Mouse (Mus musculus) macrophage (primary cell): ENCODE measurements around the gene Ndufc2. TPM values are rescaled to one million over a fixed set of nuclear protein-coding genes. Genes with fewer than 3 reads are reported as not detected.
A peak's percentile ranks its signal among the peaks of the same experiment; 100 is the strongest.

ENCODE experiments used
- H3K27ac ChIP-seq: fragments of 350-480 bp; formaldehyde crosslinking; 2 replicates; pipeline ENCODE4 v1.9.0; 2021
- H3K36me3 ChIP-seq: fragments of 350-480 bp; formaldehyde crosslinking; 2 replicates; pipeline ENCODE4 v1.9.0; 2021; ENCODE audit errors: inconsistent target
- H3K4me3 ChIP-seq: fragments of 350-480 bp; formaldehyde crosslinking; 2 replicates; pipeline ENCODE4 v1.9.0; 2021; ENCODE audit errors: inconsistent target
- H3K79me2 ChIP-seq: fragments of 350-480 bp; formaldehyde crosslinking; 2 replicates; pipeline ENCODE4 v1.9.0; 2021; ENCODE audit errors: inconsistent target
- WGBS: methylation state at CpG from one replicate; pipeline ENCODE4 v1.1.7; 2026; ENCODE audit warnings: inconsistent platforms; ENCODE audit not compliant: missing documents; 5-methylcytosine and 5-hydroxymethylcytosine counted together
- polyA plus RNA-seq: library from polyadenylated mRNA; stranded (reverse); fragments of 250-400 nt; gene quantifications from 3 replicates; pipeline ENCODE4 v1.2.4, GENCODE M21; 2018; ENCODE audit warnings: inconsistent platforms
- total RNA-seq, 78 experiments: library from RNA; depleted of rRNA; stranded (reverse); fragments of 250-400 nt; gene quantifications; 1 replicate in 9 of 78; 2 replicates in 24 of 78; 3 replicates in 43 of 78; 4 replicates in 2 of 78; pipeline ENCODE4 v1.2.4; 2018; ENCODE audit warnings: inconsistent platforms in 56 of 78

Gene Ndufc2
- total RNA-seq (2018; cell fraction: chromatin; rRNA removed), result 10 to 100 TPM in 9 of 26 experiments, 1 to 10 TPM in 14, not detected in 3; 1.7 to 33.9 (median 7.5) TPM
- total RNA-seq (2018; cell fraction: cytosol; rRNA removed), result 100 to 1,000 TPM; 162 to 267 (median 209) TPM
- 100 to 1,000 TPM in 1 of 26 experiments, 10 to 100 TPM in 25; 17.4 to 134 (median 49.4) TPM for total RNA-seq (2018; cell fraction: nucleus; rRNA removed)
- polyA plus RNA-seq, result 165 to 251 TPM (median 199 TPM) in 3 replicates

GRCm38 (mm10) chr7:97399960-97400715 lies at the start of gene Ndufc2:
Gene Ndufc2 (plus strand): TSS chr7:97400003.
- H3K36me3 ChIP-seq, result no peaks in the 10 kb centered on the region

GRCm38 (mm10) chr7:97350891-97351290 lies 48.9 kb upstream of the Ndufc2 start:
- WGBS, result 94% methylated on average over 5 of the region's 5 CpGs
- Histone ChIP-seq H3K27ac (no peak overlapping the region), H3K4me3 (no peak overlapping the region), H3K36me3 (peaks cover 25% of the 10 kb centered on the region), H3K79me2 (no peaks in the 10 kb centered on the region)

More at GRCm38 (mm10) chr7:97399960-97400715, at the start of gene Ndufc2:
- Histone ChIP-seq H3K79me2 (peaks cover 55% of the 10 kb centered on the region), H3K27ac (peak within 1 kb of the TSS; percentile 57), H3K4me3 (peak within 1 kb of the TSS; percentile 74)
- whole genome bisulfite sequencing, result under 1% methylated on average over 52 of the region's 54 CpGs

- H3K4me3 ChIP-seq, result no peak overlapping the region
- WGBS, result 95% methylated on average over 11 of the region's 11 CpGs
- H3K79me2 ChIP-seq, result no peaks in the 10 kb centered on the region
- H3K36me3 ChIP-seq, result peaks cover 25% of the 10 kb centered on the region
- no peak overlapping the region for H3K27ac ChIP-seq
These were observed 47.9 kb upstream of the Ndufc2 start for GRCm38 (mm10) chr7:97351792-97352513.

GRCm38 (mm10) chr7:97353356-97353755 lies 46.4 kb upstream of the Ndufc2 start:
- no peak overlapping the region for H3K4me3 ChIP-seq
- no peaks in the 10 kb centered on the region for H3K79me2 ChIP-seq
- WGBS, result 95% methylated on average over 6 of the region's 6 CpGs
- H3K27ac ChIP-seq, result no peak overlapping the region
- peaks cover 13% of the 10 kb centered on the region for H3K36me3 ChIP-seq

- H3K27ac ChIP-seq, result peak overlapping the region; percentile 97
- H3K79me2 ChIP-seq, result no peaks in the 10 kb centered on the region
- 48% methylated on average over 13 of the region's 13 CpGs for WGBS
- H3K4me3 ChIP-seq, result no peak overlapping the region
- H3K36me3 ChIP-seq, result no peaks in the 10 kb centered on the region
These were observed 44.5 kb upstream of the Ndufc2 start for GRCm38 (mm10) chr7:97355068-97355841.

- no peaks in the 10 kb centered on the region for H3K79me2 ChIP-seq
- 63% methylated on average over 5 of the region's 5 CpGs for WGBS
- H3K36me3 ChIP-seq, result no peaks in the 10 kb centered on the region
- peak overlapping the region; percentile 97 for H3K27ac ChIP-seq
- H3K4me3 ChIP-seq, result no peak overlapping the region
These were observed 43.5 kb upstream of the Ndufc2 start for GRCm38 (mm10) chr7:97356253-97356652.

- Histone ChIP-seq H3K27ac (peak overlapping the region; percentile 97), H3K36me3 (no peaks in the 10 kb centered on the region), H3K4me3 (no peak overlapping the region), H3K79me2 (no peaks in the 10 kb centered on the region)
- WGBS, result 70% methylated on average over 5 of the region's 5 CpGs
These were observed 42.9 kb upstream of the Ndufc2 start for GRCm38 (mm10) chr7:97356875-97357276.

- Histone ChIP-seq H3K36me3 (no peaks in the 10 kb centered on the region), H3K27ac (peak overlapping the region; percentile 97), H3K4me3 (no peak overlapping the region), H3K79me2 (no peaks in the 10 kb centered on the region)
- WGBS, result 87% methylated on average over 3 of the region's 3 CpGs
These were observed 42.0 kb upstream of the Ndufc2 start for GRCm38 (mm10) chr7:97357840-97358239.

GRCm38 (mm10) chr7:97358347-97358746 lies 41.5 kb upstream of the Ndufc2 start:
- H3K4me3 ChIP-seq, result no peak overlapping the region
- H3K36me3 ChIP-seq, result no peaks in the 10 kb centered on the region
- 75% methylated on average over 4 of the region's 4 CpGs for WGBS

GRCm38 (mm10) chr7:97360166-97360565 lies 39.6 kb upstream of the Ndufc2 start:
- no peak overlapping the region for H3K27ac ChIP-seq
- H3K36me3 ChIP-seq, result no peaks in the 10 kb centered on the region
- 95% methylated on average over 5 of the region's 5 CpGs for WGBS
- H3K79me2 ChIP-seq, result no peaks in the 10 kb centered on the region
- no peak overlapping the region for H3K4me3 ChIP-seq

More at GRCm38 (mm10) chr7:97358347-97358746, 41.5 kb upstream of the Ndufc2 start:
- Histone ChIP-seq H3K27ac (no peak overlapping the region), H3K79me2 (no peaks in the 10 kb centered on the region)

GRCm38 (mm10) chr7:97360955-97361354 lies 38.8 kb upstream of the Ndufc2 start:
- Histone ChIP-seq H3K27ac (no peak overlapping the region), H3K4me3 (no peak overlapping the region), H3K79me2 (no peaks in the 10 kb centered on the region), H3K36me3 (no peaks in the 10 kb centered on the region)
- 87% methylated on average over 3 of the region's 3 CpGs for WGBS

- Histone ChIP-seq H3K4me3 (no peak overlapping the region), H3K36me3 (no peaks in the 10 kb centered on the region), H3K27ac (no peak overlapping the region), H3K79me2 (no peaks in the 10 kb centered on the region)
- 46% methylated on average over 4 of the region's 4 CpGs for WGBS
These were observed 38.3 kb upstream of the Ndufc2 start for GRCm38 (mm10) chr7:97361467-97361866.

GRCm38 (mm10) chr7:97365887-97366286 lies 33.9 kb upstream of the Ndufc2 start:
- Histone ChIP-seq H3K27ac (no peak overlapping the region), H3K79me2 (no peaks in the 10 kb centered on the region), H3K4me3 (no peak overlapping the region), H3K36me3 (no peaks in the 10 kb centered on the region)
- WGBS, result 91% methylated on average over 1 of the region's 1 CpGs

- 0 out of 2 replicates have a peak overlapping the region, but pooled peaks have one; percentile 40 for H3K27ac ChIP-seq
- H3K36me3 ChIP-seq, result peaks cover 16% of the 10 kb centered on the region
- 94% methylated on average over 9 of the region's 9 CpGs for WGBS
- H3K79me2 ChIP-seq, result peaks cover 49% of the 10 kb centered on the region
- H3K4me3 ChIP-seq, result no peak overlapping the region
These were observed 24.7 kb upstream of the Ndufc2 start for GRCm38 (mm10) chr7:97375101-97375500.
